Mouse (Mus musculus) liver, adult 2 months (tissue): ENCODE results near the gene Rpl36a. TPM values are rescaled to one million over a fixed set of nuclear protein-coding genes. Genes with fewer than 3 reads are reported as not detected.

Experiments
- DNase-seq: peaks from one replicate; pipeline ENCODE4 v3.0.0-alpha.2; 2011; ENCODE audit warnings: low read depth, low spot score; ENCODE audit errors: extremely low read depth
- H3K27ac ChIP-seq: fragments of 200-500 bp; replicated peaks from 2 replicates; pipeline ENCODE4 v1.5.1; 2012; ENCODE audit warnings: low read depth, mild to moderate bottlenecking, control low read depth, inconsistent platforms, low read length; ENCODE audit not compliant: insufficient read depth
- H3K27me3 ChIP-seq: fragments of 200-500 bp; 2 replicates; pipeline ENCODE4 v1.6.1; 2012; ENCODE audit warnings: mild to moderate bottlenecking, moderate library complexity, low read length, inconsistent platforms; ENCODE audit not compliant: control insufficient read depth, insufficient read depth
- H3K36me3 ChIP-seq: fragments of 200-500 bp; 2 replicates; pipeline ENCODE4 v1.6.1; 2012; ENCODE audit warnings: low read length, inconsistent platforms; ENCODE audit not compliant: control insufficient read depth, insufficient read depth
- H3K4me1 ChIP-seq: fragments of 200-500 bp; 2 replicates; pipeline ENCODE4 v1.6.1; 2011; ENCODE audit warnings: low read length; ENCODE audit not compliant: control insufficient read depth, insufficient read depth
- H3K4me3 ChIP-seq: fragments of 200-500 bp; 2 replicates; pipeline ENCODE4 v1.5.1; 2011; ENCODE audit warnings: low read depth, mild to moderate bottlenecking, control low read depth, low read length, moderate library complexity; ENCODE audit not compliant: insufficient read depth
- H3K79me2 ChIP-seq: fragments of 200-500 bp; 2 replicates; pipeline ENCODE4 v1.6.1; 2012; ENCODE audit warnings: inconsistent platforms, mild to moderate bottlenecking, low read length, moderate library complexity; ENCODE audit not compliant: control insufficient read depth, insufficient read depth
- H3K9ac ChIP-seq: fragments of 200-500 bp; 2 replicates; pipeline ENCODE4 v1.6.1; 2012; ENCODE audit warnings: low read depth, mild to moderate bottlenecking, control low read depth, inconsistent platforms, low read length
- CTCF ChIP-seq: fragments of 200-500 bp; IDR thresholded peaks from 2 replicates; pipeline ENCODE4 v1.5.1; 2011; ENCODE audit warnings: low read depth, low read length, control low read depth
- POLR2A ChIP-seq: fragments of 200-500 bp; IDR thresholded peaks from 2 replicates; pipeline ENCODE4 v1.6.1; 2011; ENCODE audit warnings: low read length, control low read depth; ENCODE audit not compliant: insufficient read depth; ENCODE audit errors: extremely low read depth
- WGBS: fragments of 180-500 bp; shearing (Covaris S2); methylation state at CpG from one replicate; pipeline ENCODE4 v1.1.7; 2018; 5-methylcytosine and 5-hydroxymethylcytosine counted together
- polyA plus RNA-seq: library from polyadenylated mRNA; depleted of rRNA; stranded (reverse); fragments of >200 nt; gene quantifications from 2 replicates; pipeline ENCODE4 v1.2.3, GENCODE M21; 2012
- total RNA-seq: library from RNA; depleted of rRNA; stranded (reverse); fragments of >200 nt; gene quantifications from 2 replicates; pipeline ENCODE4 v1.2.3, GENCODE M21; 2014

Gene Rpl36a
- total and polyA plus RNA-seq, 2 experiments, result 85.4 to 349 TPM

DNA sequence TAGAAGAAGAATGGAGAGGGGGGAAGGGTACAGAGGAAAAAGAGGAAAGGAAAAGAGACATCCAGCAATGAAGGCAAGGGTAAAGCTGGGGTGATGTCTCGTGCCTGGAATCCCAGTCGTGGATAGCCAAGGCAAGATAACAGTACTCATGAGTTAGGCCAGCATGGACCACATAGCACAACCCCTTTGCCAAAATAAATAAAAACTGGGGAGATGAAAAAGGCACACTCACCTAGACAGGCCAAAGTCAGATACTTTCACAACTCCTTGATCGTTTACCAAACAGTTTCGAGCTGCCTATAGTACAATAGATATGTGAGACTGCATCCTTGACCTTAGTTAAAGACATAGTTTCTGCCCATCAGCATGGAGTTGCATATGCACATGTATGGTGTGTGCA is 38.1 kb upstream of the Rpl36a start:
- TF ChIP-seq POLR2A (no peak), CTCF (no peak)
- Histone ChIP-seq H3K27ac (no peak overlapping the region), H3K36me3 (no peaks in the 10 kb centered on the region), H3K79me2 (no peaks in the 10 kb centered on the region), H3K4me1 (no peaks in the 10 kb centered on the region), H3K27me3 (no peaks in the 10 kb centered on the region), H3K4me3 (no peak overlapping the region), H3K9ac (no peak overlapping the region)
- DNase-seq, result peak; percentile 61
- WGBS, result 20% methylated on average over 4 of the region's 4 CpGs

DNA sequence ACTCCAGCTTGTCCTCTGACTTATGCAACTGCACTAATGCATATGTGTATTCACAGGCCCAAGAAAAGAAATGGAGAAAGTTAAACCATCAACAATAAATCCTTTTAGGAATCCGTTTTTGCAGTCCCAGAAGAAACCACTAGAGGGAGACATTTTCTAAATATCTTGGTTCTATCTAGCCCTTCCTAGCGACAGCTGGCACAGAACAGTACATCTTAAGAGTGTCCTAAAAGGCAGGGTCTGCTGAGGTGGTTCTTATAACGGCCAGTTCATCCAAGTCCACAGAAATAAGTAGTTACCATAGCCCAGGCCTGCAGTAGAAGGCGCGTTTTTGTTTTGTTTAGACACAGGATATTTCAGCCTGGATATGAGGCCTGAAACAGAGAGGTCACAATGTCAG is 34.6 kb upstream of the Rpl36a start:
- TF ChIP-seq CTCF, result peak; percentile 16; the same call in 1 of the 2 replicates
- TF ChIP-seq POLR2A, result no peak
- peak; percentile 41 for DNase-seq
- H3K4me3 ChIP-seq, result no peak overlapping the region

DNA sequence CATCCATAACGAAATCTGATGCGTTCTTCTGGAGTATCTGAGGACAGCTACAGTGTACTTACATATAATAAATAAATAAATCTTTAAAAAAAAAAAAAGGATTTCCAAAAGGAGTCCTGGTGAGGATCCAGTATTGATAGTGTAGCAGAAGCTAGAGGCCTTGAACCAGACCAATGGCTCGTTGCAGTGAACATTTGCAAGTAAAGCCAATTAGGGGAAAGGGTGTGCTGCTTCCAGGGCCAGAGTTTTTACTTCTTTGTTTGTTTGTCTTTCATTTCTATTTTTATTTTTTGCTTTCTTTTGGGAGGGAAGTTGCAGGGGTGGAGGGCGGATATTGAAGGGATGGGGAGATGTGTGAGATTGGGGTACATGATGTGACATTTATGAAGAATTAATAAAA is 32.1 kb upstream of the Rpl36a start:
- H3K9ac ChIP-seq, result no peak overlapping the region
- H3K27me3 ChIP-seq, result no peaks in the 10 kb centered on the region
- TF ChIP-seq POLR2A, result no peak
- no peak for TF ChIP-seq CTCF
- peak; percentile 72 for DNase-seq
- peaks cover 3% of the 10 kb centered on the region for H3K4me1 ChIP-seq
- WGBS, result 40% methylated on average over 4 of the region's 4 CpGs
- H3K4me3 ChIP-seq, result no peak overlapping the region
- H3K79me2 ChIP-seq, result no peaks in the 10 kb centered on the region
- H3K27ac ChIP-seq, result 0 out of 2 replicates have a peak overlapping the region, but pooled peaks have one; percentile 36
- H3K36me3 ChIP-seq, result no peaks in the 10 kb centered on the region

More for the DNA sequence above, 34.6 kb upstream of the Rpl36a start:
- Histone ChIP-seq H3K9ac (no peak overlapping the region), H3K27ac (no peak overlapping the region), H3K27me3 (no peaks in the 10 kb centered on the region), H3K36me3 (no peaks in the 10 kb centered on the region), H3K4me1 (peaks cover 3% of the 10 kb centered on the region), H3K79me2 (no peaks in the 10 kb centered on the region)
- 13% methylated on average over 5 of the region's 5 CpGs for WGBS

DNA sequence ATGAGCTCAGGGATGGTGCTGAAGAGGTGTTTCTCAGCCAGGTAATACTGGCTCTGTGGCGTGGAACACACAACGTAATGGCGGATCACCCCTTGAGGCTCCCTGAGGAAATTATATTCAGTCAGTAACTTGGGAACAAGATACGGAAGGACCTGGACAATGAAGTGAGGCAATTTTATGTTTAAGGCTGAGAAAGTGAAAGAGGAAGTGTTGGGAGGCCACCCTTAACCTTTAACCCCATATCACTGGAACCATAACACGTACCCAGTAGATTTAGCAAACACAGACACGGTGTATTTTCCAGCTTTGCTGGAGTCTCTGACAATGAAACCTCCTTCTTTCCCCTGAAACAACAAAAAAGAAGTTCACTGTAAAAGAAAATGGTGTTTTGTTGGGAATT is 31.0 kb upstream of the Rpl36a start:
- 38% methylated on average over 6 of the region's 6 CpGs for WGBS
- Histone ChIP-seq H3K79me2 (no peaks in the 10 kb centered on the region), H3K27me3 (no peaks in the 10 kb centered on the region), H3K4me1 (peaks cover 3% of the 10 kb centered on the region), H3K27ac (peak overlapping the region; percentile 16; the same call in 1 of the 2 replicates), H3K9ac (no peak overlapping the region), H3K36me3 (no peaks in the 10 kb centered on the region), H3K4me3 (no peak overlapping the region)
- DNase-seq, result peak; percentile 40
- no peak for TF ChIP-seq POLR2A

DNA sequence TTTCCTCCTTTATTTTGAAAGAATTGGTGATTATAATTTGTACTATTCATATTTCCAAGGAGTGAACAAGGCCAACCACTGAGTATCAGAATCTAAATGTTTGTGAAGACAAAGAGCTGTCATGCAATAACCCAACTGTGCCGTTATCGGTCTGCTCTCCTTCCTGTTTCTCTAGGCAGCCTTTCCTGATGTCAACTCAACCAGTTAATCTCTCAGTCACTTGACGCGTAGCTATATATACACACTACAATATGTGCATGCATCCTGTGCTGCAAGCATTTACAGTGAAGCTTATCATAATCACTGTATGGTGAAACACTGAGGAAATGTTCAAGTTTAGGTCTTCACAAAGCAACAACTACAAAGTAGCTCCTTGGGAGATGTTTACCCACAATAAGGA is 21.1 kb upstream of the Rpl36a start:
- Histone ChIP-seq H3K4me1 (no peaks in the 10 kb centered on the region), H3K9ac (no peak overlapping the region), H3K27ac (no peak overlapping the region), H3K36me3 (no peaks in the 10 kb centered on the region), H3K4me3 (no peak overlapping the region), H3K79me2 (no peaks in the 10 kb centered on the region), H3K27me3 (no peaks in the 10 kb centered on the region)
- TF ChIP-seq POLR2A (no peak), CTCF (no peak)
- no peak for DNase-seq
- WGBS, result 76% methylated on average over 4 of the region's 4 CpGs

DNA sequence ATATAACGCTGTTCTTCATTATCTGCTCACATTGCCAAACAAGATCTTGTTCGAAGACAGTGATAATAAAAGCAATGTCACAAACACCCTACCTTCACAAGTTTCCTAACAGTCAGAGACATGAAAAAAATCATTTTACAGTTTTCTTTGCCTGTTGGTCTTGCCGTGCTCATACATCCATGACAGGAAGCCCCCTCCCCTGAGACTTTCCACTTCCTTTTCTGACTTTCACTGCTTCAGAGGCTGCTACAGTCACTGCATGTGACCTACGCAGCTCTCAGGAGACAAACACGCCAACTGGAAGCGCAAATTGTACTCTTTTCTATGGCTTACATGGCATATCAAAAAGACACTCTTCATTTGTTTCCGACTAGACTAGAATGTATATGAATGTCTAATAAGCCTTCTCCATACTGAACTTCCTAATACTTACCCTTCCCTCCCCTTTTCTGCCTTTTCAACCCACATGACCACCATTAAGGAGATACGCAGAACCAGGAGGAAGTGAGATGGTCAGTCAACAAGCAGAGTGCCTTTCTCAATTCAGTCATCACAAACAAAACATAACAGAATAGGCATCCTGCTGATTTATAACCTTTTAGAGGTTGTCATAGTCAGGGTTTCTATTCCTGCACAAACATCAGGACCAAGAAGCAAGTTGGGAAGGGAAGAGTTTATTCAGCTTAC is 18.8 kb upstream of the Rpl36a start:
- no peaks in the 10 kb centered on the region for H3K79me2 ChIP-seq
- no peaks in the 10 kb centered on the region for H3K4me1 ChIP-seq
- H3K4me3 ChIP-seq, result no peak overlapping the region
- no peak for DNase-seq
- 80% methylated on average over 8 of the region's 8 CpGs for WGBS
- no peak overlapping the region for H3K27ac ChIP-seq
- no peaks in the 10 kb centered on the region for H3K36me3 ChIP-seq
- no peak for TF ChIP-seq CTCF
- no peak for TF ChIP-seq POLR2A
- no peak overlapping the region for H3K9ac ChIP-seq
- no peaks in the 10 kb centered on the region for H3K27me3 ChIP-seq
